Mouse (Mus musculus) CH12.LX (cell line): ENCODE measurements around the gene Mfsd14a.

Experiments
- CTCF ChIP-seq, 2 experiments: IDR thresholded peaks in 1 of 2; conservative IDR thresholded peaks in 1 of 2; 2 replicates each; pipeline ENCODE4 v1.5.1; 2011 to 2012; ENCODE audit warnings: low read depth in 2 of 2, low read length in 2 of 2, improper control_type of control experiment in 1 of 2, inconsistent platforms in 1 of 2, mild to moderate bottlenecking in 1 of 2, moderate library complexity in 1 of 2
- EP300 ChIP-seq: IDR thresholded peaks from 2 replicates; pipeline ENCODE4 v1.6.1; 2011; ENCODE audit warnings: low read length, improper control_type of control experiment
- POLR2A ChIP-seq: IDR thresholded peaks from 2 replicates; pipeline ENCODE4 v1.6.1; 2011; ENCODE audit warnings: low read depth, mild to moderate bottlenecking, improper control_type of control experiment, low read length

DNA sequence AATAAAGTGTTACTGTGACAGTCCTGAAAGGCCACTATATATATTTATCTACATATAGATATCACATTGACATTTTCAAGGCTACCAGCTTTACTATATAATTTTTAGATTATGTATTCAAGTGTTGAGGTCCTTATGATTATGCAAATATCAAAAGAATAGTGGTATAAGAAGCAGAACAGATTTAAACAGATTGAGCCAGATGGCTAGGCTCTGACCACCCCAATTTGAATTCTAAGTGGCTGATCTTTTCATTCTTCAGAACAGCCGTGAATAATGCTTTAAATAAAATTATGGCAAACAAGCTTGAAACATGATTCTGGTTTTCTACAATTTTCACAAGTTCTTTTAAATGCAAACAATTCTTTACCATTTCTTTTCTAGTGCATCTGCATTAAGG is 31.0 kb downstream of the Mfsd14a start:
- no peak for TF ChIP-seq EP300
- TF ChIP-seq CTCF (conservative IDR thresholded peaks at IDR 0.05 in 1 of 2, IDR thresholded peaks at IDR 0.05 in 1 of 2; ENCODE audit: low read depth in 2 of 2, low read length in 2 of 2), result no peak
- TF ChIP-seq POLR2A, result no peak
